Mouse (Mus musculus) ES-Bruce4 (cell line): ENCODE measurements around the gene Vps9d1.

Source experiments
- CTCF ChIP-seq: IDR thresholded peaks from one replicate; pipeline ENCODE4 v1.8.1; 2011; ENCODE audit warnings: low read depth, low read length
- EP300 ChIP-seq: IDR thresholded peaks from 2 replicates; pipeline ENCODE4 v1.6.1; 2011; ENCODE audit warnings: low read depth, low read length; ENCODE audit not compliant: insufficient read depth
- POLR2A ChIP-seq: IDR thresholded peaks from one replicate; pipeline ENCODE4 v1.8.1; 2011; ENCODE audit warnings: low read length; ENCODE audit not compliant: insufficient read depth

- TF ChIP-seq CTCF: peak; percentile 59
- TF ChIP-seq POLR2A: peak; percentile 27
- 0 out of 2 replicates have a peak, but pooled peaks have one; percentile 4 for TF ChIP-seq EP300
Observed at GRCm38 (mm10) chr8:123212321-123213117, 41.6 kb downstream of the Vps9d1 start, which contains the start of the genes Chmp1a and Spata33.
